Mouse (Mus musculus) layer of hippocampus, adult 11-12 months (tissue): ENCODE measurements around the gene Gm17067.
"Not testable (repeated sequence)": the region's sequence is repeated elsewhere in the genome, so short reads cannot be mapped to it uniquely, and the experiment has no call there.

Experiments used
- DNase-seq: peaks from one replicate; pipeline ENCODE4 v3.0.0; 2022; ENCODE audit warnings: low spot score

The Gm17067 gene

DNA sequence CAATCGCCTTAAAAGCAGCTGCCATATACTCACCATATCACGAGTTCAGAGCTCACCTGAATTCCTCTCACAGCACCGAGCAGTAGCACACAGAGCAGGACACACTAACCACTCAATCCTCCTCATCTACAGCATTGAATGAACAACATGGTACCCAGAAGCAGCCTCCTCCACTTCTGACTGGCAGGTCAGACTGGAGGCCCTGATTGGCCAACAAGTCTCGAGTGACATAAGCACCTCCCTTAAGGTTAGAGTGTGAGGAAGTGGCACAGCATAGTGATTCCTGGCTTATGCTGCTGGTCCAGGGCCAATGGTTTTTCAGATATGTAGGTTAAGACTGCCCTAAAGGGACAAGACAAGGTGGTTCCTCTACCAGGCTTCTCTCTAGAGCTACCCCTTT, at the start of gene Gm17067:
TSS of gene Gm17067 (minus strand) at position 101 of the 400 bp plus-strand sequence.
- DNase-seq: not testable (repeated sequence)

DNA sequence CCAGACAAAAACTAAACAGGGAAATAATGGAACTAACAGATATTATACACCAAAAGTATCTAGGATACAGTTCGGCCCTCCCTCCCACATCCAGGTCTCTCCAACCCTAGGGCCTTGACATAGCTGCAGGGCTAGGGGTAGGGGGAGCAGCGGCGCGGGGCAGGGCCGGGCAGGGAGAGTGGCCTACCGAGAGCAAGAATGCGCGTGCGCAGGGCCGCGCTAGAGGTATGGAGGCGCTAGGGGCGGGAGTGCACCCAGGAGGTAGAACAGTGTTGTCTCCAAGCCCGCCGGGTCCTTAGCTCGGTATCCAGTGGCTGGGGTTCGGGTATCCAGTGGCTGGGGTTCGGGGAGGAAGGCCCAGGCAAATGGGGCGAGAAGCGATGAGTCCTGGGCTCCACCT, 23.0 kb upstream of the Gm17067 start:
- no peak for DNase-seq

DNA sequence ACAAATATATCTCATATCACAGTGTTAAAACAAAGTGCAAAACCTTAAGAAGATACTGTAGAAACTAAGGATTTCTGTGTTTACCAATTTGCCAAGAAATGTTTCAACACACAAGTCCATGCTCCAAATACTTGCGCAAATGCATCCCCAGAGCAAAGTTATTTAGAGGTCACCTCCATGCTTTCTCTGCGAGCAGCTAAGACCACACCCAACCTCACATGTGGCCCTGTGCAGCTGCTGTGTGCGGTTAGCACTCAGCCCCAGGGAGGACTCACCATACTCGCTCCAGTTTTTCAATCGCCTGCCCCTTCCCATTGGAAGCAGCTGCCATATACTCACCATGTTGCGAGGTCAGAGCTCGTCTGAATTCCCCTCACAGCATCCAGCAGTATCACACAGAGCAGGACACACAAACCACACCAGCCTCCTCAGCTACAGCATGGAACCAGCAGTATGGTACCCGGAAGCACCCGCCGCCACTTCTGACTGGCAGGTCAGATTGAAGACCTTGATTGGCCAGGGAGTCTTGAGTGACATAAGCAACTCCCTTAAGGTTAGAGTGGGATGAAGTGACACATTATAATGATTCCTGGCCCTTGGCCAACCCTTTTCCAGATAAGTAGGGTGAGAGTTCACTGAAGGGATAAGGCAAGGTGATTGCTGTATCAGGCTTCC, 11.9 kb upstream of the Gm17067 start:
- no peak for DNase-seq

DNA sequence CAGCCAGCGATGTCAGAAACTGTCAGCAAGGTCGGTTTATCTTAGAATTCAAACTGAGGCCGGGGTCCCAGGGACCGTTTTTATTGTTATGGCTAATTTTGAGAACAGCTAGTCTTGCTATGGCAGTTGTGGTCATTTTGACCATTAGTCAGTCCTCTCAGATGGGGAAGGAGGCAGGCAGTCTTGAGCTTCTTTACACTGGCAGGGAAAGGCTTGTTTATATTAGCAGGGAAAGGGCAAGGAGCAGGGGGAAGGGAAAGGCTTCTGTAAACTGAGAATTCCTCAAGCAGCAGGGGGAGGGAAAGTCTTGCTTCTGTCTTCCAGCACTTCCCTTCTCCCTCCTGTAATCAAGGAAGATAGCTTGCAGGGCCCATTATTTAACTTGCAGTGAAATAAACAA, 33.6 kb downstream of the Gm17067 start:
- DNase-seq: peak; percentile 3

DNA sequence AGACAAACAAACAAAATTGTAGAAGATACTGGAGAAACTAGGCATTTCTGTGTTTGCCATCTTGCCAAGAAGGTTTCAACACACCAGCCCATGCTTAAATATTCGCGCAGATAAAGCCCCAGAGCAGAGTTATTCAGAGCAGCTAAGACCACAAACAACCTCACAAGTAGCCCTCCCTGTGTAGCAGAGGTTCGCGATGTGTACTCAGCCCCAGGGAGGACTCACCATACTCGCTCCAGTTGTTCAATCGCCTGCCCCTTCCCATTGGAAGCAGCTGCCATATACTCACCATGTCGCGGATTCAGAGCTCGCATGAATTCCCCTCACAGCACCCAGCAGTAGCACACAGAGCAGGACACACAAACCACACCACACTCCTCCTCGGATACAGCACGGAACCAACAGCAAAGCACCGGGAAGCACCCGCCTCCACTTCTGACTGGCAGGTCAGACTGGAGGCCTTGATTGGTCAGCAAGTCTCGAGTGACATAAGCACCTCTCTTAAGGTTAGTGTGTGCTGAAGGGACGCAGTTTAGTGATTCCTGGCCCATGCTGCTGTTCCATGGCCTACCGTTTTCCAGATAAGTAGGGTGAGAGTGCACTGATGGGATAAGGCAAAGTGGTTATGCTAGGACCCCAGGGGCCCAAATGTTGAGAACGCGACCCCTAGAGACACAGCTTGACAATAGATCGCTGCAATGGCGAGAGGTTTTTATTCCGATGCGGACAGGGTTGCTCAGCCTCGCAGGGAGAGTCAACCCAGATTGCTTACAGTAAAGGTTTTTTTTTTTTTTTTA, 34.3 kb downstream of the Gm17067 start, which contains the start of gene Zfp975:
TSS of gene Zfp975 (minus strand) at position 381 of the 797 bp plus-strand sequence.
- peak; percentile 86 for DNase-seq

DNA sequence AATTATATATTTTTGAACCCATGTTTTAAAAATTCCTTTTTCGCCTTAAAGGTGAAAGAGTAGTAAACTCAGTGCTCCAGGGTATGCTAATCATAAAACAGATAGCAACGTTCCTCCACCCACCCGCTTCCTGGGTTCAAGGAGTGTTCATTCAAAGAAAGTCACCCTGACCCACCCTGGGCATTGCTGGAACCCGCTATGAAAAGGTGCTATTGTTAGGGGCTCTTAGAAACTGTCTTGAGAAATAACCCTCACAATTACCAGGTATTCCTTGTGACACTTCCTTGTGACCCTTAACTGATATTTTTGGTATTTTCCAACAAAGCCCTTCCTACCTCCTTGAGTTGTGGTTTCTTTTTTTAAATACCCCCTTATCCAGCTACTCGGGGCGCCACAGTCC, 46.7 kb downstream of the Gm17067 start:
- not testable (repeated sequence) for DNase-seq

DNA sequence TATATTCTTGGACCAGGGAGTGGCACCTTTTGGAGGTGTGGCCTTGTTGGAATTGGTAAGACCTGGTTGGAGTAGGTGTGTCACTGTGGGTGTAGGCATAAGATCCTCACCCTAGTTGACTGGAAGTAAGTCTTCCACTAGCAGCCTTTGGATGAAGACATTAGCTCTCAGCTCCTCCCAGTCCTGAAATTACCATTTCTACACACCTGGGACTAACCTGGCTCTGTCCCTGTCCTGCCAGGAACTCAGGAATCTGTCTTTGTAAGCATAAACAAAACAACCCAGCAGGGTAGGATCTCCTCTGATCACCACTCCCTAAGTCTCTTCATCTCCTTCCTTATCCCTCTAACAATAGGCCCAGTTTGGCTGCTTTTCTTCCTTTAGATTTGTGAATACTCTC, 47.2 kb downstream of the Gm17067 start:
- not testable (repeated sequence) for DNase-seq

DNA sequence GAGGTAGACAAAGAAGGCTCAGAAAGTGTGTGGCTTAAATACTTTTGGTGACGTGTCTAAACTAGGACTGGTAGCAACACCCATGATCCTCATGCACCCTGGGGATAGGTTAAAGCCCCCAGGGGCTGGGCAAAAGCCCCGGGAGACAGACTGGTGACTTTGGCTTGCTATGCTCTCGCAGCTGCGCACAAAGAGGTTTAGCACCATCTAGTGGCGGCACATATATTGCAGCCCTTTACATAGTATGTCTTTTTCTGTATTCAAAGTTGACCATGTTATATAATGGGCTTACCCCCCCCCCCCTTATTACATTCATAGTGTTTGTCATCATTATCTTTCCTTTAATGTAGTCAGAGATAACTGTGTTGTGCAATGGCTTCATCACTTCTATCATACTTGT, 66.7 kb downstream of the Gm17067 start:
- not testable (repeated sequence) for DNase-seq
